Mouse (Mus musculus) brain, embryonic 14.5 days (tissue): ENCODE data around the gene Bcar3.

Source experiments
- CTCF ChIP-seq: fragments of 200-500 bp; IDR thresholded peaks from 2 replicates; pipeline ENCODE4 v1.5.1; 2012; ENCODE audit warnings: inconsistent platforms, mild to moderate bottlenecking, moderate library complexity, borderline replicate concordance; ENCODE audit not compliant: insufficient read depth, insufficient read length; ENCODE audit errors: extremely low read depth
- POLR2A ChIP-seq: fragments of 200-500 bp; IDR thresholded peaks from 2 replicates; pipeline ENCODE4 v1.6.1; 2012; ENCODE audit warnings: mild to moderate bottlenecking, inconsistent platforms, borderline replicate concordance; ENCODE audit not compliant: poor library complexity, insufficient read depth, insufficient read length, severe bottlenecking; ENCODE audit errors: extremely low read depth

DNA sequence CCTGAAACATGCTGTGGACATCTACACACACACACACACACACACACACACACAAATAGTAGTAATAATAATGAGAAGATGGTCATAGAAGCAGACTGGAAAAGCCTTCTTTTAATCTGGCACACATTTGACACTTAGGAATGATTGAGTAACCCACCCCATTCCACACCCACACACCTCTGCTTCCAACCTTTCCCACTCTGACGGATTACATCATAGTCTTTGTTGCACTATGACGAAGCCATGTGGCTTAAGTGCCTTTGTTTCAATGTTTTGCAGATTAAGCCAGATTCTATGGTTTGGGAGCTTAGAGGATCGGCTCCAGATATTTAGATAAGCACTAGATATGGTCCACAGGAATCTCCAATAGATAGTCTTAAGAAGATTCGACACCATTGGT, 42.1 kb downstream of the Bcar3 start:
- no peak for TF ChIP-seq CTCF
- no peak for TF ChIP-seq POLR2A
